Mouse (Mus musculus) gastrocnemius, postnatal 36 days (tissue): ENCODE results near the gene Rap1gap2. TPM values are rescaled to one million over a fixed set of nuclear protein-coding genes. Genes with fewer than 3 reads are reported as not detected.
A peak's percentile ranks its signal among the peaks of the same experiment; 100 is the strongest.

Experiments
- DNase-seq, 2 experiments: peaks; one replicate each; pipeline ENCODE4 v3.0.0; 2022
- intact Hi-C: fragments of 180-260 bp; cut with DNase I; formaldehyde crosslinking; loops from one replicate; pipeline ENCODE4 v1.15.1; 2025
- total RNA-seq, 2 experiments: library from RNA; stranded (reverse); gene quantifications; 2 replicates each; pipeline ENCODE4 v1.2.3; 2021

The Rap1gap2 gene
- total RNA-seq, 2 experiments from 2014 or later, result 9.7 to 12.4 TPM

DNA sequence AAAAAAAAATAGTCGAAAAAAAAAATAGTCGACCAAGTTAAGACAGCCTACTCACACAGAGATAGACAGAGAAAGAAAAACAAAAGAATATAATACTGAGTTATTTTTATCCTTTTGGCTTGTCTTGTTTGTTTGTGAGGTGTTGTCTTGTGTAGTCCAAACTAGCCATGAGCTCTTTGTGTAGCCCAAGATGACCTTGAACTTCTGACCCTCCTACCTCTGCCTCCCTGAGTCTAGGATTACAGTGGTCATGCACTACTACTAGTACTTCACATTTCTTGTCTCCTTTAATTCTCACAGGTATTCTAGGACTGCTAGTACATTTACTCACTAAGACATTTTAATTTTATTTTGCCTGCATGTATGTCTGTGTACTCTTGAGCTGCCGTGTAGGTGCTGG is 16.8 kb upstream of the Rap1gap2 start:
- no peak for DNase-seq
- intact Hi-C loops, result no loop called here

DNA sequence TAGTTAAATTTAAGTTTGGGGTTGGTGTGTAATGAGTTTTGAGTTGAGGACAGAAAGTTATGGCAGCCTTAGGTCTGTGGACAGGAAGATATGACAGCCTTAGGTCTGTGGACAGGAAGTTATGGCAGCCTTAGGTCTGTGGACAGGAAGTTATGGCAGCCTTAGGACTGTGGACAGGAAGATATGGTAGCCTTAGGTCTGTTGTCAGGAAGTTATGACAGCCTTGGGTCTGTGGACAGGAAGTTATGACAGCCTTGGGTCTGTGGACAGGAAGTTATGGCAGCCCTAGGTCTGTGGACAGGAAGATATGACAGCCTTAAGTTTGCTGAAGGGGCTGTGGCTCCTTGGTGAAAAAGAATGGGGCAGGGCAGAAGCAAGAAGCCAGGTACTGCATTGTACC is 14.6 kb upstream of the Rap1gap2 start:
- no peak for DNase-seq
- intact Hi-C loops, result no loop called here

DNA sequence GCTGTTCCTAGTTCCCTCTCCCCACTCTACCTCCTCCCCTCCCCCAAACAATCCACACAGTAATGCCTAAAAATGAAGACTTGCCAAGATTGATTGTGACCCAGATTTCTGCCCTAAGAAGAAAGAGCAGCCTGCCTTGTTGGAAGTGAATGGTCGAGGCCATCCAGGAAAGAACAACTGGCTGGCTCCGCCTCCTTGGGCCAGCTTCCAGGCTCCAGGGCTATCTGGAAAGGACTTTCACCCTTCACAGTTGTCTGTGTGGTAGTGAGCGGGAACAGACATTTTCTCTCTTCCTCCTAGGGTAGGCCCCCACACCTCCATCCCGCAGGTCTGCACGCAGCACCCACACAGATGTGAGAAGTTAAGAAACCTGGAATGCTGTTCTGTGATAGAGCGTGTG is 13.0 kb upstream of the Rap1gap2 start:
- no peak for DNase-seq
- intact Hi-C loops, result no loop called here

DNA sequence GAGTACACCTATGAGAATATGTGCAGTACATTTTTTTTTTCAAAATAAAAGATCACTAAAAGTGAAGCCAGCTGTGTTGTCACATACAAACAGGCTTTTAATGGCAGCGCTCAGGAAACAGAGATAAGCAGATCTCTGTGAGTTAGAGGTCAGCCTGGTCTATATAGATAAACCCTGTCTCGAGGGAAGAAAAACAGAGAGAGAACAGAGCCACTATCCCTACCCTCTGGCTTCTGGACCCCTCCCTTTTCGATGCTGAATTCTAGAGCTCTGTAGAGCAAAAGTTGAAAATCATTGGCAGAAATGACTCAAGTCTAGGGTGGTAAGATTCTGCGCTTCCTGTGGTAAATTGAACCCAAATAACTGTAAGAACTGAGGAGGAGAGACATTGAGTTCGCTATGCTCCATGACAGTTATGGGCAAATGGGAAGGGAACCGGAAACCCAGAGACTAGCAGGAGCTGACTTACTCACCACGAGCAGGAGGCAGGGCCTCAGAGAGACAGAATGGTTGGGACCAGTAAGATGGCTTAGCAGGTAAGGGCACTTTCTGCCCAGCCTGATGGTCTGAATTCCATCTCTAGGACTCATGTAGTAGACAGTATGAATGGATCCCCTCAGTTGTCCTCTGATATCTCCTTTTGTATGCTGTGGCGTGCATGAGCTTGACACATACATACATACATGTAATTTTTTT is 11.4 kb upstream of the Rap1gap2 start:
- intact Hi-C loops, result no loop called here
- DNase-seq, result no peak

DNA sequence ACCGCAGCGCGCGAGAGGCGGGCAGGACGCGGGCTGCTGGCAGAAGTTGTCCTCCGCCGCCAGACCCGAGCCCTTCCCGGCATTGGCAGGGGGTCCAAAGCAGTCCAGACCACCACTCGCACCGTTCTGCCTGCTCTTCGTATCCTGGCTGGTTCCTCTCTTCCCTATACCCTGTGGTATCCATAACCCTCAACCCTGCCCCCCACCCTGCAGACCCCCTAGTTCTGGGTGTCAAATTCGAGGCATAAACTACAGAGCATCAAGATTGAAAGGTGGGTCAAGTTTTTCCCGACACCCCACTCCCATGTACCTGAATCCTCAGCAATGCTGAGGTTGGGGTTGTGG is 9.2 kb upstream of the Rap1gap2 start:
- no peak for DNase-seq
- intact Hi-C loops, result no loop called here

DNA sequence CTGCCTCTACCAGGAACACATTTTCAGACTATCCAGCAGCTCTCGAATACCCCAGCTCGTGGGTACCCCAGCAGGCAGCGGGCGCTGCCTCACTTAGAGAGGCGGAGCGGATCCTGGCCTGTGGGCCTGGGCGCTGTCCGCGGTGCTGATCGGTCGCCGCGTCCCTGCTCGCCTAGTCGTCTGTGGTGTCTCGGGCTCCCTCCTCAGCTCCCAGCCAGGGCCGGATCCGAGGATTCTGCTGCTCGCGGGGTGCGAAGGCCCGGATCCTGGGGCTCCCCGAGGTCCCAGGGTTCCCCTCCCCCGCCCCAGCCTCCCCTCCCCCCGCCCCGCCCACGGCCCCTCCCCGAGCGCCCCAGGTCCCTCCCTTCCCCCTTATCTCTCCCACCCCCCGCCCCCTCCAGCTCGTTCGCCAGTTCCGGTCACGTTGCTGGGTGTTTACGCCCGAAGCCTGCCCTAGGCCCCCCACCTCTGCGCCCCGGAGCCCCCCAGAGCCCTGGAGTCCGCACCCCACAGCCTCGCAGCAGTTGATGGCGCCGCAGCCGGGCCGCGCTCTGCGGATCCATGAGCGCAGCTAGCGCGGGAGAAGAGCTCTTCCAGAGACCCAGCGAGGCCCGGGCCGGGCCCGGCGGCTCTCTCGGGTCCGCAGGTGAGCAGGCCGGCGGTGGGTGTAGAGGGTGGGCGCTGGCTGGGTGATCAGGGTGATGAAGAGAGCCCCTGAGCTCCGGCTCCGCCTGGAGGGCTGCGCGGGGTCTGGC is 8.7 kb upstream of the Rap1gap2 start, which contains the start of gene Ccdc92b:
Gene Ccdc92b, plus strand, starts transcription at position 405 of the 755 bp plus-strand sequence.
- DNase-seq, result peak; percentile 64 to 65
- intact Hi-C loops, result no loop called here

DNA sequence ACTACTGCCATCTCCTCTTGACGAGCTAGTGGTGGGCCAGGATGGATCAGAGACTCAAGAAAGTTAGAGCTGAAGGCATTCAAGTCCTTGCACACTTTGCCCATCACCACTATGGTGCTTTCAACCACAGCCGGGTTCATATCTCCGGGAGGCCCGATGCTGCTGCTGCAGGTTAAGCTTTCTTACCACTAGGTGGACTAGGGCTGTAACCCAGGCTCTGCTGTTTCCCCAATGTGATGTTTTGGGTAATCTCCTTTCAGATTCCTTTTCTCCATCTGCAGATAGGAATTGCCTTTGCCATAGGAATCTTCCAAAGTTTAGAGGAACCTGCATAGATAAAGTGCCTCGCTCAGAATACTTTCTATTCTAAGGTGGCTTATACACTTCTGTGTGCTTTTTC is 4.9 kb upstream of the Rap1gap2 start:
- DNase-seq, result no peak
- intact Hi-C loops, result no loop called here

GRCm38 (mm10) chr11:74613428-74613827 is 2.7 kb upstream of the Rap1gap2 start:
- intact Hi-C loops, result no loop called here
- no peak for DNase-seq

DNA sequence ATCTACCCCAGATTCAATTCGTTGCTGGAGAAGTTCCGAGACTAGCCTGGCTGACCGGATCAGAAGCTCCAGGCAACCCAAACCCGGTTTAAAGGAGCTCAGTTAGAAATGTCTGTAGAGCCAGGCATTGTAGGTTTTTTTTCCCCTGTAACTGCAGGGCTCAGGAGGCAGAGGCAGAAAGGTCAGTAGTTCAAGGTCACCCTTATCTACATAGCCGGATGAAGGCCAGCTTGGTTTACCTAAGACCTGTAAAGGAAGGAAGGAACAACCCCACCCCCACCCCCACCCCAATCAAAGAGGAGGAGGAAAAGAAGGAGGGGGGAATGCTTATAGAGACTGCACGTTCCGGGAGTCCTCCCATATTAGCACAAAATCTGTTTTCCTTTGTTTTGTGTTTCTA is 722 bp upstream of the Rap1gap2 start:
- intact Hi-C loops, result no loop called here
- DNase-seq, result no peak

DNA sequence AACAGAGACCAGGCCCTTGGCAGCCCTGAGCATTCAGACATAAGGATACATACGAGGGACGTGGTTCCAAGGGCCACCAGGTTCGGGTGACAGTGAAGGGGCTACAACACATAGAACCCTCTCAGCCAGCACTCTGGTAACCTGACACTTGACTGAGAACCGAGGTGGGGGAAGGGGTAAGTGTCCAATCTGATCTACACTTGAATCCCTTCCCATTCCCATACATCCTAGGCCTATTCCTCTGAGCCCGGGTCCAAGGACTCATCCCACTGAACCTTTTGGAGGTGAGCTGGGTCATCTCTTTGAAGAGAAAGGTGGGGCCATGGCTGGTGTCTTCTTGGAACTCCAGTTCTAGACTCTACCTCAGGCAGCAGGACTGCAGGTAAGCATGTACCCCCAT is 647 bp downstream of the Rap1gap2 start:
- intact Hi-C loops, result no loop called here

DNA sequence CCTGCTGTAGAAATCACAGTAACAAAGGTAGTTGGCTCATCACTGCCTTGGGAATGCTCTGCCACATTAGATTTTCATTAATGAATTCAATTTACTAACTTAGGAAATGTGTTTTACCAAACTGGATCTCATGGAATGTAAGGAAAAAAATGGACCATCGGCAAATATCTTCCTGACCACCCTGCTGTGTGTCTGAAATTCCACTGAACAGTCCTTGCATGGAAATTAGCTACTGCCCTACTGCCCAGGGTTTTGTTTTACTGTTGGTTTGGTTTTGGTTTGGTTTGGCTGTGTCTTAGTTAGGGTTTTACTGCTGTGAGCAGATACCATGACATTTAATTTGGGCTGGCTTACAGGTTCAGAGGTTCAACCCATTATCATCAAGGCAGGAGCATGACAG is 8.4 kb downstream of the Rap1gap2 start:
- intact Hi-C loops, result no loop called here
- no peak for DNase-seq

More for the DNA sequence above, 647 bp downstream of the Rap1gap2 start:
- DNase-seq, result no peak

DNA sequence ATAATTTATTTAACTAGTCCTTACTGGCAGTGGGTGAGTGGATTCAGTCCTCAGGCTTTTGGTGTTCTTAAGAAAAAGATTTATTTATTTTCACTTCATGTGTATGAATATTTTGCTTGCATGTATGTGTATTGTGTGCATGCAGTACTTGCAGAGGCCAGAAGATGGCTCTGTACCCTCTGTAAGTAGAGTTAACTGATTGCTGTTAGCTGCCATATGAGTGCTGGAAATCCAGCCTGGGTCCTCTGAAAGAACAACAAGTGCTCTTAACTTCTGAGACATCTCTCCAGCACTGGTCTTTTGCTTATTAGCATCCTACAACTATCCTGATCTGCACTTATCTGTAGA is 12.8 kb downstream of the Rap1gap2 start:
- no peak for DNase-seq
- intact Hi-C loops, result no loop called here

DNA sequence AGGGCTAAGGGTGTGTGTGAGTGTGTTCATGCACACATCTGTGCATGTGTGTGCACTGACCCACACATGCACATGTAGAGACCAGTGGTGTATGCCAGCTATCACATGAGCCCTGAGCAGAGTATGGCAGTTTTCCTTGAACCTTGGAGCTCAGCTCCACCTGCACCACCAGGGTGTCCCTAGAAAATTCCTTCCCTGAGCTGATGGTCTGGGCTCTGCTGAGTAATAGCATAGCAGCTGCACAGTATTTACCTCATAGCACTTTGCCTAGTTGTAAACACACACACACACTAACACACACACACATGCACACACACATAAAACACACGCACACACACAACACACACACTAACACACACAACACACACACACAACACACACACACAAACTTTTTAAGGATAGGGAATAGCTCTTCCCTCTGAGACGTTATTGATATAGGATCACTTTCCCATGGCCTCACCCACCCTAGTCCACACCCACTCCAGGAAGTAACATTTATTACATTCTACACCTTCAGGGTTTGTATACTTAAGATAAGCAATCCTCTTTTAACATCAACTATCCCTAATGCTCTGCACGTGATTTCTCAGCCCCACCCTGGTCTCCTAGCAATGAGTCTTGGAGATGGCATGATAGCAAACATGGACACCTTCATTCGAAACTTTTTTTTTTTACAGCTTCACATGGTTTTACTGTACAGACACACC is 13.3 kb downstream of the Rap1gap2 start:
- intact Hi-C loops, result no loop called here
- no peak for DNase-seq

DNA sequence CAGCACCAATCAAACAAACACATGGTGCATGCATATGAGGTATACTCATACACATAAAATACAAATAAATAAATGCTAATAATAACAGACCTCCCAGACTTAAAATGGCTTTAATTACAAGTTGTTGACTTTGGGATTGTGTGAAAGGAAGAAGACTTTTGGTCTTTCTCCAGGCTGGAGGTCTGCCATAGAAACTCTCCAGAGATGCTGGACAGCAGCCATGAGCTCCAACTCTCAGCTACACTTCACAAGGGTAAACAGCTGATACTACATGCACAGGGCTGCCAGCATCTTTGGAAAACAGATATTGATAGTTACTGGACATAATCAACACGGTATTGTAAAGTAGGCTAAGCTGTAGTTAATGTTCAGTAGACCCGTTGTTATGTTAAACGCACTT is 18.5 kb downstream of the Rap1gap2 start:
- intact Hi-C loops, result no loop called here
- DNase-seq, result no peak

GRCm38 (mm10) chr11:74590691-74591090 is 20.0 kb downstream of the Rap1gap2 start:
- DNase-seq, result no peak
- intact Hi-C loops, result no loop called here

DNA sequence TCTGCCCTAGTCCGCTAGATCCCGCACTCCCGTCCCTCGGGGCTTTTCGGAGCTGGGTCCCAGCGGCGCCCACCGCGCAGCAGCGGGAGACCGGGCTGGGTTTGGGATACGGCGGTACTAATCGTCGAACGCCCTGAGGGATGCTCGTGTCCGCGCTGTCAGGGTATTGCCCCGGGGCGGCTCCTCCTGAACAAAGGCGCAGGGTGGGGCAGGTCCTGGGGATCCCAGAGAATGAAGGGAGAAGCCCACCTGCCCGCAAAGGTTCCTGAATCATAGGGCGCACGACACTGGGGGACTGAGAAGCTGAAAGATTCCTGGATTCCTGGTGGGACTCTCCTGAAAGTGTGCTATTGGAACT is 20.5 kb downstream of the Rap1gap2 start:
- intact Hi-C loops, result no loop called here
- no peak for DNase-seq

DNA sequence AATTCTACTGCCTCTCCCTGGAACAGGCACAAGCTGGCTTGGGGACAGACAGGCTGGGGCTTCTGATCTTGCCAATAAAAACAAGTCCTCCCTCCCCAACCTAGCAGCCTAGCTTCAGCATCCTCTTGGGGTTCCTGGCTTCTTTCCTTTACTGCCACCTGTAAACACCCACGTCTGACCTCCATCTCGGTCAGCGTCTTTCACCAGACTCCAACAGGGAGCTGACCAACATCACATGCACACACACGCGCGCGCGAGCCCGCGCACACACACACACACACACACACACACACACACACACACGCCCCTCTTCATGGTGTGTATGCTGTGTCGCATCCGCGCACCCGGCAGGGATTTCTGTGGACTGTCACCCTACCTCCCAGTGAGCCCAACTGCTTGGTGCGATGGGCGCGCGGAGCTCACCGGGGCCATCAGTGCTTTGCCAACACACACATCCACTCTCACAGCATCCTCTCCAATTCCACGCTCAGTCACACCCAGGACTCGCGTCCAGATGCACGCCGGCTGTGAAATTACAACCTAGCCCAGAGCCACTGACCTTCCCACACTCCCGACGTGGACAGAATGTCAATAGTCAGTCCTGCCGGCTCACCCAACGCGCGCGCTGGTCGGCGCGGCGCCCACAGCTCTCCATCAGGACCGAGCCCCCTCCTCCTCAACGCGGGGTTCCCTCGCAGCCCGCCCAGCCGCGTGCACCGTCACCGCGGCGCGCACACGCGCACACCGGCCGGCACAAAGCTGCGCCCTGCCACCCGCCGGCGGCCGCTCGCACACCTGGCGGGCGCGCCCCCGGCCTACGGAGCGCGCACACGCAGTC is 21.1 kb downstream of the Rap1gap2 start:
- no peak for DNase-seq
- intact Hi-C loops, result no loop called here

- DNase-seq, result no peak
- intact Hi-C loops, result no loop called here
Measured at GRCm38 (mm10) chr11:74586401-74586800, 24.3 kb downstream of the Rap1gap2 start.

DNA sequence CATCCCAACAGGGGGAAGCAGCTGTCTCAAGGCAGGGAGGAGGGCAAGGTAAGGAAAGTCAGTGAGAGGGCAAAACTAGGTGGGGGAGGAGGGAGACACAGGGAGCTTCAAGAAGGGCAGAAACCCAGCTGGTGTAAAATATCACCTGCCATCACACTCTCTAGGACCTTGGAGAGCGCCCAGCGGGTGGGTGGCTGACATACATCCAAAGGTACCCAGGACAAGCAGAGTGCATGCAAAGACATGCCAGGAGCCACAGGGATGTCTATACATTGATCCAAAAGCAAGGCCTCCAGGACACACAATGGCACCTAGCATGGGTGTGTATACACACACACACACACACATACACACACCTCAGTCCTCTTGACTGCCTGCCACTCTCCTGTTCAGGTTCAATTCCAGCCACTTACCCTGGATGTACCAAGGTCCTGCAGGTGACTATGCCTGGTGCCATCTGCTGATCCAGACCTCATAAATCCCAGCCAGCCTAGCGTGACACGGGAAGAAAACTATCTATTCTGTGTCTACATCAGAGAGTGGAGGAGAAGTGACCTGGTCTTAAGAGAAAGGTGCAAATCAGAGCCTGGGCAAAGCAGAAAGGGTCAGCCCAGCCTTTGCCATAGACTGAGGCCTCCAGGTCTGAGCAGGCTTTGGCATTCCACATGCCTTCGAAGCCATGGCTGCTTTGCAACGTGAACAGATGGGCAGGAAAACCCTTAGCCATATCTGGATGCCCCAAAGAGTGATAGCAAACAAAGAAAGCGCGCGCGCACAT is 25.6 kb downstream of the Rap1gap2 start:
- no peak for DNase-seq
- intact Hi-C loops, result no loop called here

DNA sequence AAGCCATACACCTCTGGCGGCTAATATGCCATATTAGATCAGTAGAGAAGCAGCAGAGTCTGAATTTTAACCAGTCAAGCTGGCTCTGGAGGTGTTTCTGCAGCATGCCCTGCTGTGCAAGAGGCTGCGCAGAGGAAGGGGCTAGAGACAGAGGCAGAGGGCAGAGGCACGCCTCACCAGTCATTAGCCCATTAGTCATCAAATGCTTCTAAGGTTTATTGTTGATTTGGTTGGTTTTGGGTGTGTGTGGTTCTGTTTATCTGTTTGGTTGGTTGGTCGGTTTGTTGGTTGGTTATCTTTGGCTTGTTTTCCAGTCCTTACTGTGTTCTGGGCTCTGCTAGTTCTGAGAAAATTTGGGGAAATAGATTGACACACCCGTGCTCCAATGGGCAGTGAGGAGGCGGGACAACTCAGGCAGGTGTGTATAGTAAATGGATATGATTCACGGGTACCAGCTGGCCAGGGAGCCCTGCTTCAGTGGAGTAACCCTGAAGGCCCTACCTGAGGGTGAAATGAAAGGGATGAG is 26.8 kb downstream of the Rap1gap2 start:
- no peak for DNase-seq
- intact Hi-C loops, result no loop called here
